Mouse (Mus musculus): ENCODE measurements around the gene Gucy2c.

Gene Gucy2c

DNA sequence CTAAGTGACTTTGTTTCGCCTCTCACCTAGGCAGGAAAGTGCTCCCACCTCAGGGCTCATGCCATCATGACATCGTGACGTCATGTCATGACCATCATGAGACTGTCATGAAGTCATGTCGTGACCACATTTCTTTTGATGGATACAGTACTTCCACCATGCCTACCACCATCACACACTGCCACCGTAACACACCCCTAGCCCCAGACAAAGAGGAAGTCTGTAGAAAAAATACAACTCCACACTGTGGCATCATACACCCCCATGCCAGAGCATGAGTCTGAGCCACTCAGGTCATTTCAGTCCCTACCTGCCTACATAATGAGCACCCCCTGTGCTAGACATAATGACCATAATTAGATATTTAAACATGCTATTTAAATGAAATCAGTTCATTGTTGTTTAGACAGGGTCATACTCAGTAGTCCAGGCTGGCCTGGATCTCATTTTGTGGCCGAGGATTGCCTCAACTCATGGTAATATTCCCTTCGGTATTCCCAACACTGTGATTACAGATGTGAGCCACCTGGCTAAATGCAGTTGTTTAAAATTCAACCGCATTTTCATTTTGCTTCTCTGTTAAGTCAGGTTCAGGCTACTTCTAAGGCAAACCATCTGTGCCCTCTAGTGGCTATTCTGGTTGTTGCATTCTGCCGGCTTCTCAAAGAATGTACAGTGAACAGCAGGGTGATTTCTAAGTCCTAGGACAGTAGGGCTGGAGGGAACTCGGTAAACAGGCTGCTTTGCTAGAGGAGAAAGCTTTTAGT lies 39.0 kb downstream of the Gucy2c start:
- peak; percentile 88 for DNase-seq (ENCODE audit: low read depth, low spot score)

- peak; percentile 16 for DNase-seq (ENCODE audit: low read depth, low spot score)
Observed at GRCm38 (mm10) chr6:136741281-136741680, 40.3 kb downstream of the Gucy2c start.

- DNase-seq (ENCODE audit: low read depth, low spot score) = no peak
Observed at GRCm38 (mm10) chr6:136735766-136736165, 45.8 kb downstream of the Gucy2c start.

GRCm38 (mm10) chr6:136728144-136728543 lies 53.4 kb downstream of the Gucy2c start:
- DNase-seq (ENCODE audit: low read depth, low spot score) = peak; percentile 41

GRCm38 (mm10) chr6:136723171-136723570 lies 58.4 kb downstream of the Gucy2c start:
- peak; percentile 62 for DNase-seq (ENCODE audit: low read depth, low spot score)

- DNase-seq (ENCODE audit: low read depth, low spot score) = no peak
Observed at GRCm38 (mm10) chr6:136722565-136722964, 59.0 kb downstream of the Gucy2c start.

GRCm38 (mm10) chr6:136721925-136722324 lies 59.6 kb downstream of the Gucy2c start:
- DNase-seq (ENCODE audit: low read depth, low spot score) = peak; percentile 75

DNA sequence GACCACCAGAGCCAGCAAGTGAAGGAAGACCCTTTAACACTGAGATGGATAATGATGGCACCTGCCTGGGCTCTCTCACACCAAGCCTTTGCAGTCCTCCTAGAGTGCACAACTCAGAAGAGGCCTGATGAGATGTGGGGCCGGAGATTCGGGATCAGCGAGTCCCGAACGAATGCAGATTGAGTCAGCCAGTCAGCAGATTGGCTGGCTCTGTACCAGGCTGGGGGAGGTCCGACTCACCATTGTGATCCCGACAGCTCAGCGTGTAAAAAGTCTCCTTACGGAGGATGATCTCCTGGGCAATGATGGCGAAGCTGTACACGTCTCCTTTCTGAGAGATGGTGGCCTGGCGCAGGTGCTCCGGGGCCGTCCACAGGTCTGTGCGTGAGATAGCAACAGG lies 61.1 kb downstream of the Gucy2c start:
- DNase-seq (ENCODE audit: low read depth, low spot score) = no peak

- no peak for DNase-seq (ENCODE audit: low read depth, low spot score)
Observed at GRCm38 (mm10) chr6:136715881-136716431, 65.6 kb downstream of the Gucy2c start.

GRCm38 (mm10) chr6:136714097-136714496 lies 67.5 kb downstream of the Gucy2c start:
- DNase-seq (ENCODE audit: low read depth, low spot score) = peak; percentile 70

DNA sequence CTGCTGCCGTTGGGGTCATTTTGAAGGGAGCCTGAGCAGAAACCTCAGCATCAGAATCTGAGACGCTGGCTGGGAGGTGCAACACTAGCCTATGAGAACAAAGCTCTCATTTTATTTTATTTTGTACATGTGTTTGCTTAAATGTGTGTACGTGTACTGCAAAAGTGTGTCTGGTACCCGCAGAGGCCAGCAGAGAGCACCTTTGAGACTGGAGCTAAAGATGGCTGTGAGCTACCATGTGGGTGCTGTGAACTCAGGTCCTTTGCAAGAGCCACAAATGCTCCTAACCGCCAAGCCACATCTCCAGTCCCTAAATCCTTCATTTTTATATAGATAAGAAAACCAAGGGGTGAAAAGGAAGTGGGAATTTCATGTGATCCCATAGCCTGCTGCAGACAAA lies 71.2 kb downstream of the Gucy2c start:
- DNase-seq (ENCODE audit: low read depth, low spot score) = peak; percentile 26

DNA sequence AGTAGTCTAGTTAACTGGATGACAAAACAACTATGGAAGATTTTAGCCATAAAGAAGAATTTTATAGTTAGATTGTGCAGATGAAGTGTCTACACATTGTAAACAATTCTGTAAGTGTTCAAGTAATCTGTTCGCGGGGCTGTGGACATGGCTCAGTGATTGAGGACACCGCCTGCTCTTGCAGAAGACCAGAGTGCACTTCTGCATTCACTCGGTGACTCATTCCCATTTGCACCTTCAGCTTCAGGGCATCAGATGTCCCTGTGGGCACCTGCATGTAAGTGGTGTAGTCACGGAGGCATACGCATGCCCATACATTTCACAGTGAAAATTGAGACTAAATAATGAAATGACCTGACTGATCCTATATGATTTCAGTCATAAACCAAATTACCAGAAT lies 73.0 kb downstream of the Gucy2c start:
- peak; percentile 29 for DNase-seq (ENCODE audit: low read depth, low spot score)

GRCm38 (mm10) chr6:136701878-136702277 lies 79.7 kb downstream of the Gucy2c start:
- no peak for DNase-seq (ENCODE audit: low read depth, low spot score)

DNA sequence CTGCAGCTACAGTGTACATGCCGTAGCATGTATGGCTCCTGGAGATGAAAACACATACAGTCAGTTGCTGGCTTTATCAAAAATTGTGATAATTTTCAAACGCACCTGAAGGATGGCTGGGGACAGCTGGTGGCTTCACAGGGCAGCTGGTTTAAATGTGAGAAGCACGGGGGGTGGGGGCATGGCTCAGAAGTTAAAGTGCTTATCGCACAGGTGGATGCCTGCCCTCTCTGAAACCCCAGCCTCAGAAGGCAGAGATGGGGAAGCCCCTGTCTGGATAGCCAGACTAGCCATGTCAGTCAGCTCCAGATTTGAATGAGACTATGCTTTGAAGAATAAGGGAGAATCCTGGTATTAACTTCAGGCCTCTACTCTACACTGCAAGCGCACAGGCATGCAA lies 80.4 kb downstream of the Gucy2c start:
- DNase-seq (ENCODE audit: low read depth, low spot score) = peak; percentile 48

GRCm38 (mm10) chr6:136691314-136691713 lies 90.3 kb downstream of the Gucy2c start:
- DNase-seq (ENCODE audit: low read depth, low spot score) = peak; percentile 57

GRCm38 (mm10) chr6:136690527-136690926 lies 91.0 kb downstream of the Gucy2c start:
- no peak for DNase-seq (ENCODE audit: low read depth, low spot score)

DNA sequence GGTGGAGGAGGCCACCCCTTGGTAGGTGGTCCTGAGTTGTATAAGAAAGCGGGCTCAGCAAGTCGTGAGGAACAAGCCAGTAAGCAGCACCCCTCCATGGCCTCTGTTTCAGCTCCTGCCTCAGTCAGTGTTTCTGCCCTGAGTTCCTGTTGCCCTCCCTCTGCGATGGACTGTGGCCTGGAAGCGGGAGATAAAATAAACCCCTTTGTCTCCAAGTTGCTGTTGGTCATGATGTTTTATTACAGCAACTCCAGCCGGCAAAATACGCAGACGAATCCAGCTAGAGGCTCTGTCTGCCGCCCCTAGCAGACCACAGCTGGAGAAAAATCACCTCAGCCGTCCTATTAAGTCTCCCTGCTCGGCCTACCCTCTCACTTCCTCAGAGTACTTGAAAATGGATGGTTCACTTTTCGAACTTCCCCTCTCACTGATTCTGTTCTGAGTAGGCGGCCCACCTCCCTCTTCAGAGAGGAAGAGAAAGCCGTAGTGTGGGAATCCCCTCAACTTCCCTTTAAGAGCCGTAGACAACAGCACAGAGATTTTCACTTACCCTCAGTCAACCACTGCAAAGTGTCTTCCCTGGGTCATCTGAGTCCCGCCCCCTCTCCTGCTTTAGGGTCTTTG lies 91.7 kb downstream of the Gucy2c start:
- peak; percentile 96 for DNase-seq (ENCODE audit: low read depth, low spot score)

DNA sequence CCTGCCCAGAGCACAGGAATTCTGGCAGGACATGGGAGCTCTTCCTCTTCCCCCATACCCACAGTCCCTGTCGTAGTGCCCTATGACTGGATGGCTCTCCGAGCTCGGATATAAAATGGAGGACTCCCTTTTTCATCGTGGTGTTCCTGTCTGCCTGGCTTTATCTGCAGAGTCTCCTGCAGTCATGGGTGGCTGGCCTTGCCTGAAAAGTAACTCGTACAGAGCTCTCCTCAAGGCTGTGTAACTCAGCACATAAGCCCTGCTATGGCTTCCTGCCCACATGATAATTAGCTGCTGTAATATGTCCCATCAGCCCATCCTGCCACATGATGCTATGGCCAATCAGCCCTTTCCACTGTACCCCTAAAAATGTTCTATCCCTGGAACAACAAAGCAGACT lies 96.1 kb downstream of the Gucy2c start:
- DNase-seq (ENCODE audit: low read depth, low spot score) = peak; percentile 30

DNA sequence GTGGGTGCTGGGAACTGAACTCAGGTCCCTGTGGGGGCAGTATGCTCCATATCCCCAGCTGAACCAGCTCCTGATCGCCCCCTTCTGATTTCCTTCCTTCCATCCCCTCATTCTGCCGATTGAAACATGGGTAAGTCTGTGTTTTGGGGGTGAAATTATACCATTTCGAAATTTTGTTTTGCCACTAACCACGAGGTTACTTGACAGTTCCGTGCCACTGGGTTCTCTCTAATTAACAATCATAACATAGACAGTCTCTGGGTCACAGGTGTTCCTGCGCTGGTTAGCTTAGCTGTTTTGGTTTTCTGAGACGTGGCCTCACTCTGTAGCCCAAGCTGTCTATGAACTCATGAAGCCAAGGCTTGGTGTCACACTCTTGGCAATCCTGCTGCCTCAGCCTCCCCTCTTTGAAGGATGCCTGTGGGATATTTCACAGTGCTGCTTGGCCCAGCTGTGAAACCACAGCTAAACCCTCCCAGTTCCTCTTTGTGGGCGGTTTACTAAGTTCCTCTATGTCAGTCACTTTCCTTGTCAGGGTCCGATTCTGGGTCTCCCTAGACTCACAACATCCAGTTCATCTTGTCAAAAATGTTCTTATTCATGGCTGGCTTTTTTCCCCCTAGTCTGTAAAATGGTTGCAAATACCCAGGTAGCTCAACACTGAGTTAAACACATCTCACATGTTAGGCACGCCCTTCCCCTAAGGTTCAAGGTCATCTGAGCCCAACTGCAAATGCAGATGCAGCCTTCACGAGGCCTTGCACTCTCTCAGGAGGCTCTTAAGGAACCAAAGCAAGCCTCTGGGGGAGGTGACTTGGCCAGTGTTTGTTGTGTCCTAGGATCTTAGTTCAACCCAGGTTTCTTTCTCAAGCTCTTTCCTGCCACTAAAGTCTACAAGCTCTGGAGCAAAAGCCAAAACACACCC lies 97.9 kb downstream of the Gucy2c start:
- peak; percentile 93 for DNase-seq (ENCODE audit: low read depth, low spot score)

DNA sequence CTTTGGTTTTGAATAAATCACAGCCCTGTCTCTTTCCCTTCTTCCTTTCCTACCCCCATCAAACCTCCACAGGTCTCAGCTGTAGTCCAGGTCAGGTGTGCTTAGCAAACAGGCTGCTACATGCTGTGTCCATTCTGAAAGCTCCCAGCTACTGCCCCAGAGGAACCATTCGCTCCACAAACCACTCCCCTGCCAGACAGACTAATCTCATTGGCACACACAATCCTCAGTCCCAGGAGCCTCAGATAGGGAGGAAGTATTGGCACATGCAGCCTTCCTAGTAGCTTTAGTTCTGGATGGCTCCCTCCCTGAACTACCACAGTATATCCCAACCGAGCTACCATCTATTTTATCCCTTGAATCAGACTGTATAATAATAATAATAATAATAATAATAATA lies 102.2 kb downstream of the Gucy2c start:
- no peak for DNase-seq (ENCODE audit: low read depth, low spot score)

GRCm38 (mm10) chr6:136674935-136675334 lies 106.6 kb downstream of the Gucy2c start:
- DNase-seq (ENCODE audit: low read depth, low spot score) = no peak

- DNase-seq (ENCODE audit: low read depth, low spot score) = no peak
Observed at GRCm38 (mm10) chr6:136672467-136672866, 109.1 kb downstream of the Gucy2c start.

Data from A20 (cell line).